ENCODE assay signal across 8 mouse cellular contexts in genomic region chr19:3851502-3851962, GRCm38 (mm10). TPM values are rescaled to one million over a fixed set of nuclear protein-coding genes. Genes with fewer than 3 reads are reported as not detected.
A peak's percentile ranks its signal among the peaks of the same experiment; 100 is the strongest.
DNase-seq lines count a peak whose midpoint lies in the region; ATAC-seq lines count a peak whose summit lies in the region.

TSS of gene Chka (plus strand) at chr19:3851773.

- peak within 1 kb of the TSS; percentile 89 for H3K9ac ChIP-seq in hindbrain, embryonic 11.5 days (ENCODE audit: low read depth, low read length)

- H3K4me2 ChIP-seq in hindbrain, embryonic 11.5 days (replicated peaks; ENCODE audit: low read depth, low read length): peak within 1 kb of the TSS; percentile 85

- WGBS in hindbrain, embryonic 11.5 days: under 1% methylated on average over 37 of the region's 54 CpGs

- ATAC-seq in hindbrain, embryonic 11.5 days (ENCODE audit: low FRiP score): peak; percentile 98

- no peaks in the 10 kb centered on the region for H3K36me3 ChIP-seq in hindbrain, embryonic 11.5 days (ENCODE audit: control insufficient read depth, insufficient read depth, low read length)

- DNase-seq in MN1 (ENCODE audit: low spot score): peak; percentile 94
- DNase-seq in cerebellum, adult 9-10 months: peak; percentile 97
- peak; percentile 94 to 99 for DNase-seq in frontal cortex, adult 2 months (ENCODE audit: extremely low spot score in 1 of 2, low spot score in 1 of 2)
- peak; percentile 97 for DNase-seq in hindbrain, embryonic 11.5 days (ENCODE audit: low spot score)
- peak; percentile 96 to 99 for DNase-seq in layer of hippocampus, postnatal 10 days (ENCODE audit: low spot score in 2 of 2)
- DNase-seq in lung, postnatal 10 days: peak; percentile 97
- DNase-seq in ovary, postnatal 36 days (ENCODE audit: low spot score): peak; percentile 98
- peak; percentile 99 for DNase-seq in thymus, postnatal 25 days

- H3K9me3 ChIP-seq in hindbrain, embryonic 11.5 days (ENCODE audit: control insufficient read depth, low read length): no peaks in the 10 kb centered on the region

- H3K4me3 ChIP-seq in hindbrain, embryonic 11.5 days (ENCODE audit: low read depth, low read length): peak within 1 kb of the TSS; percentile 87

- H3K27me3 ChIP-seq in hindbrain, embryonic 11.5 days (ENCODE audit: control insufficient read depth, insufficient read depth, low read length): no peaks in the 10 kb centered on the region

- H3K27ac ChIP-seq in hindbrain, embryonic 11.5 days (ENCODE audit: low read depth, low read length): peak within 1 kb of the TSS; percentile 97

- H3K4me1 ChIP-seq in hindbrain, embryonic 11.5 days (replicated peaks; ENCODE audit: control insufficient read depth, insufficient read depth, low read length): peaks cover 4% of the 10 kb centered on the region; the same call in 1 of the 2 replicates

RNA-seq across cellular contexts. Expression of gene Chka, which starts in this region (rescaled TPM):
- polyA plus RNA-seq in frontal cortex, adult 2 months (2012; rRNA removed): 121 and 123 TPM in 2 replicates
- polyA plus RNA-seq in hindbrain, embryonic 11.5 days (2014; fragmentation: Nextera tagmentation; extraction: Ambion mirVana): 50.3 and 63.7 TPM in 2 replicates
- total RNA-seq in layer of hippocampus, postnatal 10 days (2021): 100 to 1,000 TPM in 1 of 2 experiments, 10 to 100 TPM in 1; 98.1 to 104 TPM

Comparison
In these comparisons a context has a peak if more than half of its experiments do, and no peak if none do; other contexts are left out.
1. Peak in every context shown above with its lines: DNase-seq, ATAC-seq, H3K4me3 ChIP-seq and H3K27ac ChIP-seq.